Mouse (Mus musculus): ENCODE results near the gene Sp3. TPM values are rescaled to one million over a fixed set of nuclear protein-coding genes. Genes with fewer than 3 reads are reported as not detected.

Sp3 gene
- polyA plus RNA-seq, 2 experiments = 19.0 to 35.0 TPM

- DNase-seq (ENCODE audit: low read depth in 3 of 3, low spot score in 3 of 3) = no peak
These were observed 27.3 kb downstream of the Sp3 start for GRCm38 (mm10) chr2:72952979-72953378.

GRCm38 (mm10) chr2:72935937-72936336 lies 44.3 kb downstream of the Sp3 start:
- Histone ChIP-seq H3K9me3 (ENCODE audit: control insufficient read depth, low read length) (no peaks in the 10 kb centered on the region), H3K27ac (no peak overlapping the region), H3K27me3 (ENCODE audit: control insufficient read depth, insufficient read depth, low read length) (no peaks in the 10 kb centered on the region), H3K9ac (replicated peaks) (no peak overlapping the region), H3K4me3 (ENCODE audit: insufficient read depth in 1 of 2, low read depth in 2 of 2, low read length in 2 of 2) (no peak overlapping the region), H3K36me3 (replicated peaks; ENCODE audit: control insufficient read depth, insufficient read depth, low read depth) (peaks cover 35% of the 10 kb centered on the region), H3K4me1 (replicated peaks; ENCODE audit: control insufficient read depth in 2 of 2, insufficient read depth in 2 of 2, low read length in 1 of 2) (no peaks in the 10 kb centered on the region), H3K4me2 (ENCODE audit: low read depth) (no peak overlapping the region)
- DNase-seq (ENCODE audit: low read depth in 3 of 3, low spot score in 3 of 3) (no peak), ATAC-seq (ENCODE audit: insufficient read depth) (no peak)
- WGBS (ENCODE audit: insufficient replicate concordance) = 33% methylated on average over 1 of the region's 1 CpGs
- TF ChIP-seq EP300 (IDR thresholded peaks at IDR 0.05; ENCODE audit: low read depth) (no peak), CTCF (IDR thresholded peaks at IDR 0.05; ENCODE audit: low read depth) (no peak)

More at GRCm38 (mm10) chr2:72952979-72953378, 27.3 kb downstream of the Sp3 start:
- H3K27me3 ChIP-seq (ENCODE audit: control insufficient read depth, insufficient read depth, low read length) = no peaks in the 10 kb centered on the region
- 30% methylated on average over 3 of the region's 3 CpGs for WGBS (ENCODE audit: insufficient replicate concordance)
- no peak overlapping the region for H3K4me3 ChIP-seq (ENCODE audit: insufficient read depth in 1 of 2, low read depth in 2 of 2, low read length in 2 of 2)
- no peak overlapping the region for H3K4me2 ChIP-seq (ENCODE audit: low read depth)
- peaks cover 31% of the 10 kb centered on the region for H3K36me3 ChIP-seq (replicated peaks; ENCODE audit: control insufficient read depth, insufficient read depth, low read depth)
- H3K27ac ChIP-seq = no peak overlapping the region
- H3K9me3 ChIP-seq (ENCODE audit: control insufficient read depth, low read length) = no peaks in the 10 kb centered on the region
- ATAC-seq (ENCODE audit: insufficient read depth) = peak; percentile 50; the same call in 1 of the 2 replicates
- no peak overlapping the region for H3K9ac ChIP-seq (replicated peaks)
- TF ChIP-seq EP300 (IDR thresholded peaks at IDR 0.05; ENCODE audit: low read depth) = no peak; the same call in 1 of the 2 replicates
- TF ChIP-seq CTCF (IDR thresholded peaks at IDR 0.05; ENCODE audit: low read depth) = no peak
- H3K4me1 ChIP-seq (replicated peaks; ENCODE audit: control insufficient read depth in 2 of 2, insufficient read depth in 2 of 2, low read length in 1 of 2) = peaks cover 0 to 11% of the 10 kb centered on the region in 2 experiments; a peak in 2 of 4 replicates

GRCm38 (mm10) chr2:72932186-72932585 lies 48.1 kb downstream of the Sp3 start:
- H3K4me1 ChIP-seq (replicated peaks; ENCODE audit: control insufficient read depth in 2 of 2, insufficient read depth in 2 of 2, low read length in 1 of 2) = no peaks in the 10 kb centered on the region
- DNase-seq (ENCODE audit: low read depth in 3 of 3, low spot score in 3 of 3) (no peak), ATAC-seq (ENCODE audit: insufficient read depth) (no peak)
- no peaks in the 10 kb centered on the region for H3K27me3 ChIP-seq (ENCODE audit: control insufficient read depth, insufficient read depth, low read length)
- no peak overlapping the region for H3K27ac ChIP-seq
- no peak overlapping the region for H3K4me3 ChIP-seq (ENCODE audit: insufficient read depth in 1 of 2, low read depth in 2 of 2, low read length in 2 of 2)
- no peaks in the 10 kb centered on the region for H3K9me3 ChIP-seq (ENCODE audit: control insufficient read depth, low read length)
- TF ChIP-seq CTCF (IDR thresholded peaks at IDR 0.05; ENCODE audit: low read depth) = no peak
- TF ChIP-seq EP300 (IDR thresholded peaks at IDR 0.05; ENCODE audit: low read depth) = no peak
- H3K36me3 ChIP-seq (replicated peaks; ENCODE audit: control insufficient read depth, insufficient read depth, low read depth) = peaks cover 14% of the 10 kb centered on the region
- no peak overlapping the region for H3K9ac ChIP-seq (replicated peaks)
- H3K4me2 ChIP-seq (ENCODE audit: low read depth) = no peak overlapping the region

GRCm38 (mm10) chr2:72924981-72925380 lies 55.3 kb downstream of the Sp3 start:
- no peaks in the 10 kb centered on the region for H3K27me3 ChIP-seq (ENCODE audit: control insufficient read depth, insufficient read depth, low read length)
- no peak for DNase-seq (ENCODE audit: low read depth in 3 of 3, low spot score in 3 of 3)
- H3K27ac ChIP-seq = no peak overlapping the region
- H3K4me2 ChIP-seq (ENCODE audit: low read depth) = no peak overlapping the region
- no peaks in the 10 kb centered on the region for H3K36me3 ChIP-seq (replicated peaks; ENCODE audit: control insufficient read depth, insufficient read depth, low read depth)
- 78% methylated on average over 10 of the region's 10 CpGs for WGBS (ENCODE audit: insufficient replicate concordance)
- no peaks in the 10 kb centered on the region for H3K9me3 ChIP-seq (ENCODE audit: control insufficient read depth, low read length)
- no peak overlapping the region for H3K4me3 ChIP-seq (ENCODE audit: insufficient read depth in 1 of 2, low read depth in 2 of 2, low read length in 2 of 2)
- H3K4me1 ChIP-seq (replicated peaks; ENCODE audit: control insufficient read depth in 2 of 2, insufficient read depth in 2 of 2, low read length in 1 of 2) = 0 out of 4 replicates have a peak, but pooled peaks cover 0 to 1% of the 10 kb centered on the region in 2 experiments
- TF ChIP-seq CTCF (IDR thresholded peaks at IDR 0.05; ENCODE audit: low read depth) (no peak), EP300 (IDR thresholded peaks at IDR 0.05; ENCODE audit: low read depth) (no peak)
- no peak for ATAC-seq (ENCODE audit: insufficient read depth)
- no peak overlapping the region for H3K9ac ChIP-seq (replicated peaks)

- Histone ChIP-seq H3K4me2 (ENCODE audit: low read depth) (no peak overlapping the region), H3K36me3 (replicated peaks; ENCODE audit: control insufficient read depth, insufficient read depth, low read depth) (no peaks in the 10 kb centered on the region), H3K4me1 (replicated peaks; ENCODE audit: control insufficient read depth in 2 of 2, insufficient read depth in 2 of 2, low read length in 1 of 2) (no peaks in the 10 kb centered on the region; a peak in 1 of 4 replicates), H3K9me3 (ENCODE audit: control insufficient read depth, low read length) (no peaks in the 10 kb centered on the region), H3K9ac (replicated peaks) (no peak overlapping the region), H3K27ac (no peak overlapping the region), H3K4me3 (ENCODE audit: insufficient read depth in 1 of 2, low read depth in 2 of 2, low read length in 2 of 2) (no peak overlapping the region), H3K27me3 (ENCODE audit: control insufficient read depth, insufficient read depth, low read length) (no peaks in the 10 kb centered on the region)
- DNase-seq (ENCODE audit: low read depth in 3 of 3, low spot score in 3 of 3) (no peak), ATAC-seq (ENCODE audit: insufficient read depth) (no peak)
- TF ChIP-seq CTCF (IDR thresholded peaks at IDR 0.05; ENCODE audit: low read depth) (no peak), EP300 (IDR thresholded peaks at IDR 0.05; ENCODE audit: low read depth) (no peak)
- WGBS (ENCODE audit: insufficient replicate concordance) = 45% methylated on average over 4 of the region's 4 CpGs
These were observed 64.1 kb downstream of the Sp3 start for GRCm38 (mm10) chr2:72916170-72916569.
